Mouse (Mus musculus): ENCODE measurements around the gene Epn1. TPM values are rescaled to one million over a fixed set of nuclear protein-coding genes. Genes with fewer than 3 reads are reported as not detected.

The Epn1 gene
- polyA plus RNA-seq, 1 experiment from 2014 or later = 38.0 TPM

- Histone ChIP-seq H3K9ac (replicated peaks) (no peak overlapping the region), H3K9me3 (ENCODE audit: low read length) (no peaks in the 10 kb centered on the region), H3K27ac (ENCODE audit: low read depth) (no peak overlapping the region), H3K27me3 (ENCODE audit: insufficient read depth, low read length) (no peaks in the 10 kb centered on the region), H3K4me3 (ENCODE audit: low read depth, low read length) (no peak overlapping the region), H3K4me2 (ENCODE audit: low read depth, low read length) (no peak overlapping the region), H3K36me3 (replicated peaks; ENCODE audit: insufficient read depth, low read length) (no peaks in the 10 kb centered on the region), H3K4me1 (ENCODE audit: insufficient read depth) (no peaks in the 10 kb centered on the region)
- 74% methylated on average over 8 of the region's 8 CpGs for WGBS (ENCODE audit: insufficient replicate concordance)
- TF ChIP-seq CTCF (IDR thresholded peaks at IDR 0.05; ENCODE audit: low read depth) (no peak), EP300 (IDR thresholded peaks at IDR 0.05; ENCODE audit: low read depth) (no peak)
- DNase-seq (no peak), ATAC-seq (no peak)
Measured at GRCm38 (mm10) chr7:5109301-5109700, 29.3 kb downstream of the Epn1 start.

GRCm38 (mm10) chr7:5112701-5113100 lies 32.7 kb downstream of the Epn1 start:
- ATAC-seq = no peak

GRCm38 (mm10) chr7:5116850-5117249 lies 36.8 kb downstream of the Epn1 start, which contains the start of gene Rfpl4:
Gene Rfpl4 (minus strand): TSS chr7:5116950.
- Histone ChIP-seq H3K27me3 (ENCODE audit: insufficient read depth, low read length) (no peaks in the 10 kb centered on the region), H3K27ac (ENCODE audit: low read depth) (no peak within 1 kb of the TSS)

More at GRCm38 (mm10) chr7:5112701-5113100, 32.7 kb downstream of the Epn1 start:
- Histone ChIP-seq H3K9me3 (ENCODE audit: low read length) (no peaks in the 10 kb centered on the region), H3K36me3 (replicated peaks; ENCODE audit: insufficient read depth, low read length) (no peaks in the 10 kb centered on the region), H3K27me3 (ENCODE audit: insufficient read depth, low read length) (no peaks in the 10 kb centered on the region), H3K4me2 (ENCODE audit: low read depth, low read length) (no peak overlapping the region), H3K4me3 (ENCODE audit: low read depth, low read length) (no peak overlapping the region), H3K9ac (replicated peaks) (no peak overlapping the region), H3K27ac (ENCODE audit: low read depth) (no peak overlapping the region), H3K4me1 (ENCODE audit: insufficient read depth) (no peaks in the 10 kb centered on the region)
- 38% methylated on average over 3 of the region's 3 CpGs for WGBS (ENCODE audit: insufficient replicate concordance)
- no peak for TF ChIP-seq CTCF (IDR thresholded peaks at IDR 0.05; ENCODE audit: low read depth)
- TF ChIP-seq EP300 (IDR thresholded peaks at IDR 0.05; ENCODE audit: low read depth) = no peak
- no peak for DNase-seq

GRCm38 (mm10) chr7:5125078-5125477 lies 45.0 kb downstream of the Epn1 start:
- no peak for DNase-seq
- WGBS (ENCODE audit: insufficient replicate concordance) = 76% methylated on average over 8 of the region's 8 CpGs
- Histone ChIP-seq H3K4me1 (ENCODE audit: insufficient read depth) (peaks cover 6% of the 10 kb centered on the region; the same call in 1 of the 2 replicates), H3K27me3 (ENCODE audit: insufficient read depth, low read length) (no peaks in the 10 kb centered on the region), H3K9me3 (ENCODE audit: low read length) (no peaks in the 10 kb centered on the region), H3K9ac (replicated peaks) (no peak overlapping the region), H3K4me2 (ENCODE audit: low read depth, low read length) (peak overlapping the region; percentile 77; the same call in 1 of the 2 replicates), H3K27ac (ENCODE audit: low read depth) (no peak overlapping the region), H3K36me3 (replicated peaks; ENCODE audit: insufficient read depth, low read length) (no peaks in the 10 kb centered on the region), H3K4me3 (ENCODE audit: low read depth, low read length) (no peak overlapping the region)
- no peak for TF ChIP-seq EP300 (IDR thresholded peaks at IDR 0.05; ENCODE audit: low read depth)
- TF ChIP-seq CTCF (IDR thresholded peaks at IDR 0.05; ENCODE audit: low read depth) = no peak
- ATAC-seq = no peak

More at GRCm38 (mm10) chr7:5116850-5117249, 36.8 kb downstream of the Epn1 start, which contains the start of gene Rfpl4:
- DNase-seq = no peak
- no peaks in the 10 kb centered on the region for H3K36me3 ChIP-seq (replicated peaks; ENCODE audit: insufficient read depth, low read length)
- H3K4me3 ChIP-seq (ENCODE audit: low read depth, low read length) = no peak within 1 kb of the TSS
- H3K4me1 ChIP-seq (ENCODE audit: insufficient read depth) = no peaks in the 10 kb centered on the region
- TF ChIP-seq CTCF (IDR thresholded peaks at IDR 0.05; ENCODE audit: low read depth) = no peak
- no peak for TF ChIP-seq EP300 (IDR thresholded peaks at IDR 0.05; ENCODE audit: low read depth)
- WGBS (ENCODE audit: insufficient replicate concordance) = 75% methylated on average over 3 of the region's 3 CpGs
- H3K9ac ChIP-seq (replicated peaks) = no peak within 1 kb of the TSS
- no peak within 1 kb of the TSS for H3K4me2 ChIP-seq (ENCODE audit: low read depth, low read length)
- no peak for ATAC-seq
- no peaks in the 10 kb centered on the region for H3K9me3 ChIP-seq (ENCODE audit: low read length)

- no peaks in the 10 kb centered on the region for H3K36me3 ChIP-seq (replicated peaks; ENCODE audit: insufficient read depth, low read length)
- H3K4me1 ChIP-seq (ENCODE audit: insufficient read depth) = peaks cover 6% of the 10 kb centered on the region; the same call in 1 of the 2 replicates
- ATAC-seq = peak; percentile 94
- H3K9ac ChIP-seq (replicated peaks) = peak within 1 kb of the TSS; percentile 22
- no peaks in the 10 kb centered on the region for H3K9me3 ChIP-seq (ENCODE audit: low read length)
- peak; percentile 92 for TF ChIP-seq CTCF (IDR thresholded peaks at IDR 0.05; ENCODE audit: low read depth)
- TF ChIP-seq EP300 (IDR thresholded peaks at IDR 0.05; ENCODE audit: low read depth) = no peak
- H3K27ac ChIP-seq (ENCODE audit: low read depth) = no peak within 1 kb of the TSS
- no peaks in the 10 kb centered on the region for H3K27me3 ChIP-seq (ENCODE audit: insufficient read depth, low read length)
- WGBS (ENCODE audit: insufficient replicate concordance) = 14% methylated on average over 42 of the region's 42 CpGs
- peak within 1 kb of the TSS; percentile 77 for H3K4me2 ChIP-seq (ENCODE audit: low read depth, low read length)
- peak; percentile 84 for DNase-seq
- peak within 1 kb of the TSS; percentile 41 for H3K4me3 ChIP-seq (ENCODE audit: low read depth, low read length)
Measured at GRCm38 (mm10) chr7:5125549-5126406, 45.7 kb downstream of the Epn1 start, which contains the start of gene Rasl2-9. Gene Rasl2-9 (minus strand): TSS chr7:5125950.

Small RNA genes lying within 50 kb of the gene (microRNA-seq; reads per million reads assigned to microRNA genes)
- gene Gm26217 = not detected

Other genes with a start within 250 kb of the Epn1 start
- not detected in 2 replicates for gene Shisa7, start 235.5 kb upstream of the Epn1 start, polyA plus RNA-seq (2015; fragmentation: Nextera tagmentation; extraction: Ambion mirVana)
- gene Isoc2b, start 210.0 kb upstream of the Epn1 start, polyA plus RNA-seq (2015; fragmentation: Nextera tagmentation; extraction: Ambion mirVana) = 8.0 and 8.3 TPM in 2 replicates
- 2.3 and 2.4 TPM in 2 replicates for gene Isoc2a, start 203.1 kb upstream of the Epn1 start, polyA plus RNA-seq (2015; fragmentation: Nextera tagmentation; extraction: Ambion mirVana)
- gene Gm36210, start 173.7 kb upstream of the Epn1 start, polyA plus RNA-seq (2015; fragmentation: Nextera tagmentation; extraction: Ambion mirVana) = not detected in 2 replicates
- 0.90 and 1.0 TPM in 2 replicates for gene Zfp628, start 165.0 kb upstream of the Epn1 start, polyA plus RNA-seq (2015; fragmentation: Nextera tagmentation; extraction: Ambion mirVana)
- 0.09 and 0.20 TPM in 2 replicates for gene Nat14, start 158.2 kb upstream of the Epn1 start, polyA plus RNA-seq (2015; fragmentation: Nextera tagmentation; extraction: Ambion mirVana)
- 0.06 TPM in 2 replicates for gene Ssc5d, start 154.4 kb upstream of the Epn1 start, polyA plus RNA-seq (2015; fragmentation: Nextera tagmentation; extraction: Ambion mirVana)
- gene Sbk2, start 115.8 kb upstream of the Epn1 start, polyA plus RNA-seq (2015; fragmentation: Nextera tagmentation; extraction: Ambion mirVana) = 0.09 TPM in 1 of 2 replicates, not detected in the other
- gene Sbk3, start 109.1 kb upstream of the Epn1 start, polyA plus RNA-seq (2015; fragmentation: Nextera tagmentation; extraction: Ambion mirVana) = not detected in 2 replicates
- gene Zfp579, start 84.1 kb upstream of the Epn1 start, polyA plus RNA-seq (2015; fragmentation: Nextera tagmentation; extraction: Ambion mirVana) = 3.2 and 4.0 TPM in 2 replicates
- gene Zfp524, start 65.8 kb upstream of the Epn1 start, polyA plus RNA-seq (2015; fragmentation: Nextera tagmentation; extraction: Ambion mirVana) = 9.1 and 10.4 TPM in 2 replicates
- gene Fiz1, start 65.5 kb upstream of the Epn1 start, polyA plus RNA-seq (2015; fragmentation: Nextera tagmentation; extraction: Ambion mirVana) = 9.6 and 10.1 TPM in 2 replicates
- gene Gm44973, start 64.7 kb upstream of the Epn1 start, polyA plus RNA-seq (2015; fragmentation: Nextera tagmentation; extraction: Ambion mirVana) = 1.8 and 2.1 TPM in 2 replicates
- 1.2 and 1.3 TPM in 2 replicates for gene Zfp865, start 59.9 kb upstream of the Epn1 start, polyA plus RNA-seq (2015; fragmentation: Nextera tagmentation; extraction: Ambion mirVana)
- 0.12 TPM in 1 of 2 replicates, not detected in the other for gene Ccdc106, start 59.7 kb upstream of the Epn1 start, polyA plus RNA-seq (2015; fragmentation: Nextera tagmentation; extraction: Ambion mirVana)
- gene 4632433K11Rik, start 46.1 kb upstream of the Epn1 start, polyA plus RNA-seq (2015; fragmentation: Nextera tagmentation; extraction: Ambion mirVana) = not detected in 2 replicates
- gene Zfp784, start 41.8 kb upstream of the Epn1 start, polyA plus RNA-seq (2015; fragmentation: Nextera tagmentation; extraction: Ambion mirVana) = 1.9 and 2.4 TPM in 2 replicates
- gene Zfp580, start 28.7 kb upstream of the Epn1 start, polyA plus RNA-seq (2015; fragmentation: Nextera tagmentation; extraction: Ambion mirVana) = 3.2 and 4.4 TPM in 2 replicates
- gene U2af2, start 18.1 kb upstream of the Epn1 start, polyA plus RNA-seq (2015; fragmentation: Nextera tagmentation; extraction: Ambion mirVana) = 34.7 and 36.8 TPM in 2 replicates
- not detected in 2 replicates for gene Rfpl4, start 36.7 kb downstream of the Epn1 start, polyA plus RNA-seq (2015; fragmentation: Nextera tagmentation; extraction: Ambion mirVana)
- gene Rasl2-9, start 45.7 kb downstream of the Epn1 start, polyA plus RNA-seq (2015; fragmentation: Nextera tagmentation; extraction: Ambion mirVana) = 0.42 and 0.78 TPM in 2 replicates
- not detected in 2 replicates for gene Vmn1r55, start 69.4 kb downstream of the Epn1 start, polyA plus RNA-seq (2015; fragmentation: Nextera tagmentation; extraction: Ambion mirVana)
- not detected in 2 replicates for gene Vmn1r56, start 116.5 kb downstream of the Epn1 start, polyA plus RNA-seq (2015; fragmentation: Nextera tagmentation; extraction: Ambion mirVana)
- gene Vmn1r57, start 138.3 kb downstream of the Epn1 start, polyA plus RNA-seq (2015; fragmentation: Nextera tagmentation; extraction: Ambion mirVana) = not detected in 2 replicates